Mouse (Mus musculus) urinary bladder, postnatal 25 days (tissue): Measurements from ENCODE around the gene Fam163b.
A peak's percentile ranks its signal among the peaks of the same experiment; 100 is the strongest.

ENCODE experiments used
- DNase-seq: peaks from one replicate; pipeline ENCODE4 v3.0.0; 2022; ENCODE audit warnings: low spot score

Fam163b gene

GRCm38 (mm10) chr2:27086483-27087010, 55.7 kb downstream of the Fam163b start:
- DNase-seq, result no peak

- DNase-seq, result no peak
Measured at GRCm38 (mm10) chr2:27085801-27086200, 56.5 kb downstream of the Fam163b start.

- no peak for DNase-seq
Measured at GRCm38 (mm10) chr2:27084963-27085362, 57.3 kb downstream of the Fam163b start.

- no peak for DNase-seq
Measured at GRCm38 (mm10) chr2:27083761-27084475, 58.4 kb downstream of the Fam163b start.

- no peak for DNase-seq
Measured at GRCm38 (mm10) chr2:27079649-27080048, 62.6 kb downstream of the Fam163b start.

- DNase-seq, result peak; percentile 57
Measured at GRCm38 (mm10) chr2:27079152-27079584, 63.1 kb downstream of the Fam163b start, which contains the start of gene Adamtsl2. Gene Adamtsl2 (plus strand): TSS chr2:27079379.

GRCm38 (mm10) chr2:27078312-27078711, 64.0 kb downstream of the Fam163b start:
- no peak for DNase-seq

- DNase-seq, result no peak
Measured at GRCm38 (mm10) chr2:27077655-27078244, 64.5 kb downstream of the Fam163b start.

GRCm38 (mm10) chr2:27075485-27075884, 66.8 kb downstream of the Fam163b start:
- DNase-seq, result peak; percentile 31

- no peak for DNase-seq
Measured at GRCm38 (mm10) chr2:27074804-27075203, 67.5 kb downstream of the Fam163b start.

GRCm38 (mm10) chr2:27073407-27073806, 68.9 kb downstream of the Fam163b start:
- no peak for DNase-seq

- no peak for DNase-seq
Measured at GRCm38 (mm10) chr2:27071978-27072377, 70.3 kb downstream of the Fam163b start, which contains the start of gene Mymk. Gene Mymk (minus strand): TSS chr2:27072179.

GRCm38 (mm10) chr2:27071137-27071536, 71.2 kb downstream of the Fam163b start:
- peak; percentile 28 for DNase-seq

GRCm38 (mm10) chr2:27070247-27070813, 72.0 kb downstream of the Fam163b start:
- DNase-seq, result no peak

GRCm38 (mm10) chr2:27069646-27070045, 72.6 kb downstream of the Fam163b start:
- DNase-seq, result no peak

GRCm38 (mm10) chr2:27067996-27068395, 74.3 kb downstream of the Fam163b start:
- no peak for DNase-seq

- DNase-seq, result no peak
Measured at GRCm38 (mm10) chr2:27067124-27067523, 75.2 kb downstream of the Fam163b start.
